Mouse (Mus musculus) stomach, embryonic 15.5 days (tissue): ENCODE results near the gene Dpf1. TPM values are rescaled to one million over a fixed set of nuclear protein-coding genes. Genes with fewer than 3 reads are reported as not detected.

ENCODE experiments used
- ATAC-seq: fragments of 200-750 bp; cut with Nextera tagmentation; 2 replicates; pipeline ENCODE4 v1.8.0; 2017; ENCODE audit warnings: low read depth, moderate number of reproducible peaks, moderate TSS enrichment; ENCODE audit not compliant: insufficient read depth, low FRiP score
- H3K27ac ChIP-seq: fragments of 300-500 bp; sonication (generic); 2 replicates; pipeline ENCODE4 v1.5.1; 2015; ENCODE audit warnings: mild to moderate bottlenecking, inconsistent platforms
- H3K27me3 ChIP-seq: fragments of 300-500 bp; sonication (generic); replicated peaks from 2 replicates; pipeline ENCODE4 v1.6.1; 2015; ENCODE audit warnings: inconsistent platforms
- H3K36me3 ChIP-seq: fragments of 300-500 bp; sonication (generic); 2 replicates; pipeline ENCODE4 v1.6.1; 2015; ENCODE audit warnings: inconsistent platforms
- H3K4me1 ChIP-seq: fragments of 300-500 bp; sonication (generic); 2 replicates; pipeline ENCODE4 v1.6.1; 2015; ENCODE audit warnings: inconsistent platforms
- H3K4me2 ChIP-seq: fragments of 300-500 bp; sonication (generic); 2 replicates; pipeline ENCODE4 v1.6.1; 2015; ENCODE audit warnings: mild to moderate bottlenecking, inconsistent platforms
- H3K4me3 ChIP-seq: fragments of 300-500 bp; sonication (generic); replicated peaks from 2 replicates; pipeline ENCODE4 v1.5.1; 2015; ENCODE audit warnings: inconsistent platforms
- H3K9ac ChIP-seq: fragments of 300-500 bp; sonication (generic); 2 replicates; pipeline ENCODE4 v1.6.1; 2015; ENCODE audit warnings: inconsistent platforms
- H3K9me3 ChIP-seq: fragments of 300-500 bp; sonication (generic); 2 replicates; pipeline ENCODE4 v1.6.1; 2016; ENCODE audit warnings: inconsistent platforms
- WGBS: fragments of 180-500 bp; shearing (Covaris S2); methylation state at CpG from one replicate; pipeline ENCODE4 v1.1.7; 2015; 5-methylcytosine and 5-hydroxymethylcytosine counted together
- polyA plus RNA-seq: library from polyadenylated mRNA; unstranded; fragments of >200 nt; fragmentation: Nextera tagmentation; extraction: Ambion mirVana; gene quantifications from 2 replicates; pipeline ENCODE4 v1.2.1, GENCODE M21; 2015

The Dpf1 gene
- polyA plus RNA-seq, 1 experiment from 2014 or later, result 8.2 TPM

- Histone ChIP-seq H3K27me3 (no peaks in the 10 kb centered on the region), H3K4me2 (no peak overlapping the region), H3K36me3 (peaks cover 18% of the 10 kb centered on the region; the same call in 1 of the 2 replicates), H3K9ac (no peak overlapping the region), H3K27ac (no peak overlapping the region), H3K9me3 (no peaks in the 10 kb centered on the region), H3K4me1 (no peaks in the 10 kb centered on the region), H3K4me3 (no peak overlapping the region)
- whole genome bisulfite sequencing, result 77% methylated on average over 9 of the region's 9 CpGs
- ATAC-seq, result no peak
These were observed 33.1 kb downstream of the Dpf1 start for GRCm38 (mm10) chr7:29336795-29337319.

DNA sequence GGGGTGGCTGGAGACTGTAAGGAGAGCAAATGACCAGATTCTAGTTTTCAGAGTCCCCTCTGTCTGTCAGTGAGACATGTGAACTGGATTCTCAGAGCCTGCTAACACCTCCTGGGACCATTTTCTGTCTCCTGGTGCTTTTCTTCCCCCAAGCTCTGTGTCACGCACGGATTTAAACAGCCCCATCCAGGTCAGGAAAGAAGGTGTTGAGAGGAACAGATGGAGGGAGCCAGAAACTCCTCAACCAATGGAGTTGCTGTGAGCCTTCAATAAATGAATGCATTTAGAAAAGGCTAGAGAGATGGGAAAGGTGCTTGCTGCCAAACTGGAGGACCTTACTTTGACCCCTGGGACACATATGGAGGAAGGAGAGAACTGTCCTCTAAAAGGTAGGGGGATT lies 34.0 kb downstream of the Dpf1 start:
- WGBS, result 80% methylated on average over 2 of the region's 2 CpGs
- Histone ChIP-seq H3K36me3 (peaks cover 16% of the 10 kb centered on the region; the same call in 1 of the 2 replicates), H3K27ac (no peak overlapping the region), H3K27me3 (no peaks in the 10 kb centered on the region), H3K4me3 (no peak overlapping the region), H3K4me2 (no peak overlapping the region), H3K9me3 (no peaks in the 10 kb centered on the region), H3K4me1 (no peaks in the 10 kb centered on the region), H3K9ac (no peak overlapping the region)
- ATAC-seq, result no peak

GRCm38 (mm10) chr7:29338351-29338919 lies 34.7 kb downstream of the Dpf1 start:
- Histone ChIP-seq H3K4me2 (no peak overlapping the region; the same call in 1 of the 2 replicates), H3K27me3 (no peaks in the 10 kb centered on the region), H3K36me3 (peaks cover 16% of the 10 kb centered on the region; the same call in 1 of the 2 replicates), H3K4me3 (no peak overlapping the region), H3K9ac (no peak overlapping the region), H3K9me3 (no peaks in the 10 kb centered on the region), H3K27ac (no peak overlapping the region), H3K4me1 (no peaks in the 10 kb centered on the region)
- no peak; the same call in 1 of the 2 replicates for ATAC-seq
- 81% methylated on average over 9 of the region's 9 CpGs for WGBS

GRCm38 (mm10) chr7:29338984-29339679 lies 35.4 kb downstream of the Dpf1 start:
- no peak overlapping the region for H3K27ac ChIP-seq
- no peaks in the 10 kb centered on the region for H3K27me3 ChIP-seq
- H3K9me3 ChIP-seq, result no peaks in the 10 kb centered on the region
- WGBS, result 61% methylated on average over 14 of the region's 14 CpGs
- H3K36me3 ChIP-seq, result peaks cover 16% of the 10 kb centered on the region; the same call in 1 of the 2 replicates
- peak; percentile 53; the same call in 1 of the 2 replicates for ATAC-seq
- no peaks in the 10 kb centered on the region for H3K4me1 ChIP-seq
- no peak overlapping the region for H3K9ac ChIP-seq
- H3K4me2 ChIP-seq, result no peak overlapping the region; the same call in 1 of the 2 replicates
- H3K4me3 ChIP-seq, result no peak overlapping the region

- Histone ChIP-seq H3K27me3 (no peaks in the 10 kb centered on the region), H3K27ac (no peak overlapping the region), H3K9ac (no peak overlapping the region), H3K4me1 (no peaks in the 10 kb centered on the region), H3K9me3 (no peaks in the 10 kb centered on the region), H3K4me2 (no peak overlapping the region), H3K4me3 (no peak overlapping the region), H3K36me3 (peaks cover 16% of the 10 kb centered on the region; the same call in 1 of the 2 replicates)
- no peak for ATAC-seq
- 85% methylated on average over 9 of the region's 9 CpGs for WGBS
These were observed 36.5 kb downstream of the Dpf1 start for GRCm38 (mm10) chr7:29340247-29340646.

DNA sequence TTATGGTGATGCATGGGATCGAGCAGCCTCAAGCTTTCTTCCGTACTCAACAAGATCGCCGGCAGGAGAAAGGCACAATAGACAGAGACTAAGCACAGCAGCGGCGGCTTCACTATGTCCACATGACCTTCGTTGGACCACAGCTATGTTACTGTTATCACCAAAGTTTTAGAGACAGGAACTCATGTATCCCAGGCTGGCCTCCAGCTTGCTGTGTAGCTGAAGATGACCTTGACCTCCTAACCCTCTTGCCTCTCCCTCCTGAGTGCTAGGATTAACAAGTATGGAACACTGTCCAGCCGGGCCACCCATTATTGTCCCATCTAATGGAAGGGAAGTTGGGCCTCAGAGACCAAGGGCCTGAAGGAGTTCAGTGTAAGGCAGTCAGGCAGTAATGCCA lies 37.1 kb downstream of the Dpf1 start:
- ATAC-seq, result no peak
- H3K4me2 ChIP-seq, result no peak overlapping the region
- H3K27ac ChIP-seq, result no peak overlapping the region
- H3K4me1 ChIP-seq, result no peaks in the 10 kb centered on the region
- no peak overlapping the region for H3K9ac ChIP-seq
- H3K36me3 ChIP-seq, result peaks cover 16% of the 10 kb centered on the region; the same call in 1 of the 2 replicates
- WGBS, result 88% methylated on average over 8 of the region's 8 CpGs
- H3K27me3 ChIP-seq, result no peaks in the 10 kb centered on the region
- H3K4me3 ChIP-seq, result no peak overlapping the region
- H3K9me3 ChIP-seq, result no peaks in the 10 kb centered on the region

- ATAC-seq, result no peak; the same call in 1 of the 2 replicates
- Histone ChIP-seq H3K27me3 (no peaks in the 10 kb centered on the region), H3K4me1 (no peaks in the 10 kb centered on the region), H3K27ac (no peak overlapping the region), H3K4me2 (no peak overlapping the region), H3K9me3 (no peaks in the 10 kb centered on the region), H3K4me3 (no peak overlapping the region), H3K36me3 (peaks cover 14% of the 10 kb centered on the region), H3K9ac (no peak overlapping the region)
- WGBS, result 59% methylated on average over 12 of the region's 12 CpGs
These were observed 38.0 kb downstream of the Dpf1 start for GRCm38 (mm10) chr7:29341722-29342121.

DNA sequence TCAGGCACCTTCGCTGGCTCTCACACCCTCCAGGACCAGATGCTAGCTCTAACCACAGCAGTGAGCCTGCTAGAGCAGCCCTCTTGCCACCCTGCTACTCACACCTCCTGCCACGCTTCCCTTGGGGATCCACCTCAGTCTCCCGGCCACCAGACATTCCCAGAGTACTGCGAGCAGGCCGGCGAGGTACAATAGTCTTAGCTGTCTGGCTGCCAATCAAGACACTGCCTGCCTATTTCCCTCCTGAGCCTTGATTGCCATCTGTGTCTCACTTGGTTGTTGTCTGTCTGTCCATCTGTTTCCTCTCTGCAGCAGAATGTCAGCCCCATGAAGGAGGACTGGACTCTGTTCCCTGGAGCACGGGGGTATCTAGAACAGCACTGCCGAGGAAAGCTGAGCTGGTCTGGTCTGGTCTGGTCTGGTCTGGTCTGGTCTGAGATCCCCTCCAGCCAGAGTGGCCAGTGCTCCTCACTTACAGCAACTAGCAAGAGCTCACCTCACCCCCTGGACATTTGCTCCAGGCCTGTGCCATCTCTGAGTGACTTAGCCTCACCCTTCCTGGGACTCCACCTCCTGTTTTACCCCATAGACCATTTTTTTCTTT lies 38.8 kb downstream of the Dpf1 start:
- Histone ChIP-seq H3K36me3 (peaks cover 17% of the 10 kb centered on the region), H3K4me2 (no peak overlapping the region), H3K4me1 (no peaks in the 10 kb centered on the region), H3K9me3 (no peaks in the 10 kb centered on the region), H3K9ac (no peak overlapping the region), H3K27me3 (no peaks in the 10 kb centered on the region), H3K27ac (no peak overlapping the region; the same call in 1 of the 2 replicates), H3K4me3 (no peak overlapping the region)
- WGBS, result 56% methylated on average over 8 of the region's 8 CpGs
- ATAC-seq, result no peak

DNA sequence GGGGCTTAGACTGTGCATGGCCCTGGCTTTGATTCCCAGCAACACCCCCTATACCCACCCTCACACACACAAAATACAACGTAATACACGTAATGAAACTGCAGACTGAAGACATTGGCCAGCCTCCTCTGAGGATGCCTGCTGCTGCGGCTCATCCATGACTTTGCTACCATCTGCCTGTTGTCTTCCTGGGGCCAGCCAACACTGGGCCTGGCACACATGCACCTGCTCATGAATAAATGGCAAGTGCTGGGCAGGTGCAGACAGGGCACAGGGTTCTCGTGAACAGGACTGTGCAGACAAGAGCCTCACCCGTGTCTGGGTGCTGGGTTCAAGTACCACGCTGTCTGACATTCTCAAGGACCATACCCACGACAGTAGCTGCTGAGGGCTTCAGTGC lies 40.0 kb downstream of the Dpf1 start:
- Histone ChIP-seq H3K4me2 (no peak overlapping the region), H3K4me1 (no peaks in the 10 kb centered on the region), H3K27ac (no peak overlapping the region), H3K9me3 (no peaks in the 10 kb centered on the region), H3K4me3 (no peak overlapping the region), H3K27me3 (no peaks in the 10 kb centered on the region), H3K9ac (no peak overlapping the region), H3K36me3 (peaks cover 23% of the 10 kb centered on the region)
- ATAC-seq, result no peak
- 90% methylated on average over 7 of the region's 7 CpGs for WGBS

DNA sequence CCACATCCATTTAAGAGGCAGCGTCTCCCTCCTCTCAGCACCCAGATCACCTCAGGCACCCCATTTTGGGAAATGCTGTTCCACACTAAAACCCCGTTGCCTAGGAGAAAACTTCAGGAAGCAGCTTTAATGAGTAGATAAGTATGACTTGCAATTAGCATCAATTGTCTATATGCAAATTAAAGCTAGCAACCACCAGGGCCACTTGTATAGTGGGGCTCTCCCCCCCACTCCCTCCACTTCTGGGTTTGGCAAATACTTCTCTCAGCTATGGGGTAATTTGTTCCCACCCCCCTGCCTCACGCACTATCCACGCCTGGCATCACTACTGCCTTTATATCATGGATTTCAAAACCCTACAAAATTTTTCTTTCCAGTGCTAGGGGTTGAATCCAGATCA lies 41.8 kb downstream of the Dpf1 start:
- ATAC-seq, result no peak
- Histone ChIP-seq H3K4me2 (no peak overlapping the region), H3K4me1 (no peaks in the 10 kb centered on the region), H3K9ac (no peak overlapping the region), H3K27me3 (no peaks in the 10 kb centered on the region), H3K27ac (no peak overlapping the region), H3K4me3 (no peak overlapping the region), H3K36me3 (peaks cover 33% of the 10 kb centered on the region), H3K9me3 (no peaks in the 10 kb centered on the region)
- WGBS, result 88% methylated on average over 4 of the region's 4 CpGs

GRCm38 (mm10) chr7:29346212-29346611 lies 42.5 kb downstream of the Dpf1 start:
- no peak for ATAC-seq
- H3K27ac ChIP-seq, result no peak overlapping the region
- no peaks in the 10 kb centered on the region for H3K9me3 ChIP-seq
- H3K4me1 ChIP-seq, result no peaks in the 10 kb centered on the region
- H3K36me3 ChIP-seq, result peaks cover 37% of the 10 kb centered on the region
- no peak overlapping the region for H3K4me2 ChIP-seq
- WGBS, result 75% methylated on average over 3 of the region's 3 CpGs
- H3K27me3 ChIP-seq, result no peaks in the 10 kb centered on the region
- no peak overlapping the region for H3K4me3 ChIP-seq
- no peak overlapping the region for H3K9ac ChIP-seq

DNA sequence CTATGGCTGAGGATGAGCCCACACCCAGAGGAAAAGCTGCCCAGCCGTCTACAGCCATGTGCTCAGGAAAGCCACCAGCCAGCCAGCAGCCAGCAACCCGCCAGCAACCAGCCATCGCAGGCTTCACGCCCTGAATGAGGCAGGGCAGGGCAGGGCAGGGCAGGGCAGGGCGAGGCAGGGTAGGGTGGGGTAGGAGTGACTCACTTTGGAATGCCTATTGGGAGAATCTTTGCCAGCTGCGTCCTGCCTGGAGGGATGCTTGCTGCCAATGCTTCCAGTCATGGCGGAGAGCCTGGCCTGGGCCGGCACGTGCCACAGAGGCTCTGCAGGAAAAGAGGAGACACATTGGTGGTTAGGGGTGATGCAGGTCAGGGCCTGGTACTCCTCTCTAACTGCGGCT lies 46.7 kb downstream of the Dpf1 start:
- no peak overlapping the region for H3K4me2 ChIP-seq
- H3K9ac ChIP-seq, result no peak overlapping the region
- no peak overlapping the region for H3K4me3 ChIP-seq
- 81% methylated on average over 10 of the region's 10 CpGs for WGBS
- H3K27me3 ChIP-seq, result no peaks in the 10 kb centered on the region
- peaks cover 44% of the 10 kb centered on the region for H3K36me3 ChIP-seq
- H3K9me3 ChIP-seq, result no peaks in the 10 kb centered on the region
- no peak for ATAC-seq
- no peak overlapping the region for H3K27ac ChIP-seq
- no peaks in the 10 kb centered on the region for H3K4me1 ChIP-seq
